Mouse (Mus musculus) embryo, embryonic 9.5 days (tissue): Measurements from ENCODE around the gene Osbpl6.
A peak's percentile ranks its signal among the peaks of the same experiment; 100 is the strongest.

Source experiments
- DNase-seq: peaks from one replicate; pipeline ENCODE4 v3.0.0-alpha.2; 2017; ENCODE audit errors: extremely low spot score

Osbpl6 gene

DNA sequence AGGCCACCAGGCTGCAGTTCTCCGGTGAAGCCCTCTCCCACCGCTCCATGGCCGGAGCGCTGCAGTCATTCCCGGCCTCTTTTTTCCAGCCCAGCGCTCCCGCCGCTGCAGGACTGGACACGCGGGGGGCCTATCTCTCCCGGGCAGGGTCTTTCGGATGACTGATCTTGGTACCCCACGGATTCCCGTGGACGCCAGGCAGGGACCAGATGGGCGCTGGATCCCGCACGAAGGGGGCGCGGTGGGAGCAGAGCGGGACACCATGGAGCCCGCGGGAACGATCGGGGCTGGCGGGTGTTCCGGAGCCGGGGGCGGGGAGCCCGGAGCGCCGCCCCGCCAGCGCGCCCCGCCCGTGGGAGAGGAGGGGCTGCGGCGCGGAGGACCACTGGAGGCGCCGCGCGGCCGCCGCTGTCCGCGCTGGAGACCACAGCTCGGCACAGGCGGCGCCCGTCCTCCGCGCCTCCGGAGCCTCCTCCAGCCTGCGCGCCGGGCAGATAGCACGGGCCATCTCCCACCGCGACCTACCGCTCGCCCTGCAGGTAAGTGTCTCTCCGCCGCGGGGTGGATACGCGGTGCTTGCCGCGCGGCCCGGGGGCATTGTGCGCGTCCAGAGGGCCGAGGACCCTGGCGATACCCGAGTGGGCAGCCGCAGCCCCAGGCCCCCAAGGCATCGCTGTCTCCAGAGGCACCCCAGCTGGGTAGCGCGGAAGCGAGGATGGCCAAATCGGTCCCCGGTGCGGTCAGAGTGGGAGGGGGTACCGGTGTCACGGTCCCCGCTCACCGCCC, at the start of gene Osbpl6:
Osbpl6 (plus strand) TSS at position 358 of the 786 bp plus-strand sequence.
- DNase-seq: peak; percentile 76

DNA sequence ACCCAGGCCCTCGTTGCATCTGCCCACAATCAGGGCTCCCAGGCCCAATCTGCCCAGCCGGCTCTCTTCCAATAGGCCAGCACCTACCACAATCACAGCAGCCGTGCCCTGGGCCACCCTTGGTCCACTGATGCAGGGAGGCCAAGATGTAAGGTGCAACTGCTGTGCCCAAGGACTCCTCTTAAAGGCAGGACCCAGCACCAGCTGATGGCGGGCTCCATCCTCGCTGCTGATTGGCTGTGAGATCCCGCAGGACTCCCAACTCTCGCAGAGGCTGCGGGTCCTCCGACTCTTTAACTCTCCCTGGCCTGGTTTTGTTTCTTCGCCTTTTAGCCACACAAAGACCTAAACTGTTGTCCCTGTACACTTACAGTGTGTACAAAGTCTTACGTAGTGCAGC, 46.1 kb upstream of the Osbpl6 start, which contains the start of gene Cyct:
Cyct (minus strand) TSS at position 225 of the 400 bp plus-strand sequence.
- DNase-seq: no peak

DNA sequence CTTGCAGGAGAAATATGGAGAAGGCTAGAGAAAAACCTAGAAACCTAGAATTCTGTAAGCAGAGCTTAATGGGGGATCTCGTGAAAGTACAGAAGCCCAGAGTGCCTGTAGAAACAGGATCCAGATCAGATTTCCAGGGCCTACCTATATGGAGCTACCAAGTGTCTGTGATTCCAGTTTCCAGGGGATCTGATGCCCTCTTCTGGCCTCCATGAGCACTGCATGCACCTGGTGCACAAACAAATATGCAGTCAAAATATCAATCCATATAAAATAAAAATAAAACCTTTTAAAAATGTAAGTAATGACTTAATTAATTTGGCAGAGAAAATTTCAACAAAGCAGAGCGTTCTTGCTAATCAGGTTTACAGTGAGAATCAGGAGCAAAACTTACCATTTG, 44.2 kb upstream of the Osbpl6 start:
- peak; percentile 15 for DNase-seq

DNA sequence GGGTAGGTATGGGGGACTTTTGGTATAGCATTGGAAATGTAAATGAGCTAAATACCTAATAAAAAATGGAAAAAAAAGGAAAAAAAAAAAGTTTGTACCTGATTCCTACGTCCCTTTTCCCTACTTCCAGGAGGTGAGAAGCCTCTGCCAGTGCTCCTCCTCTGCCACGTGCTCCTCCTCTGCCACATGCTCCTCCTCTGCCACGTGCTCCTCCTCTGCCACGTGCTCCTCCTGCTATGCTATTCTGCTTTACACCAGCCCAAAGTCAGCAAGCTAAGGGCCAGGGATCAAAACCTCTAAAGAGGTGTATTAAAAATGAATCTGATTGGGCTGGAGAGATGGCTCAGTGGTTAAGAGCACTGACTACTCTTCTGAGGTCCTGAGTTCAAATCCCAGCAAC, 40.5 kb upstream of the Osbpl6 start:
- DNase-seq: no peak

DNA sequence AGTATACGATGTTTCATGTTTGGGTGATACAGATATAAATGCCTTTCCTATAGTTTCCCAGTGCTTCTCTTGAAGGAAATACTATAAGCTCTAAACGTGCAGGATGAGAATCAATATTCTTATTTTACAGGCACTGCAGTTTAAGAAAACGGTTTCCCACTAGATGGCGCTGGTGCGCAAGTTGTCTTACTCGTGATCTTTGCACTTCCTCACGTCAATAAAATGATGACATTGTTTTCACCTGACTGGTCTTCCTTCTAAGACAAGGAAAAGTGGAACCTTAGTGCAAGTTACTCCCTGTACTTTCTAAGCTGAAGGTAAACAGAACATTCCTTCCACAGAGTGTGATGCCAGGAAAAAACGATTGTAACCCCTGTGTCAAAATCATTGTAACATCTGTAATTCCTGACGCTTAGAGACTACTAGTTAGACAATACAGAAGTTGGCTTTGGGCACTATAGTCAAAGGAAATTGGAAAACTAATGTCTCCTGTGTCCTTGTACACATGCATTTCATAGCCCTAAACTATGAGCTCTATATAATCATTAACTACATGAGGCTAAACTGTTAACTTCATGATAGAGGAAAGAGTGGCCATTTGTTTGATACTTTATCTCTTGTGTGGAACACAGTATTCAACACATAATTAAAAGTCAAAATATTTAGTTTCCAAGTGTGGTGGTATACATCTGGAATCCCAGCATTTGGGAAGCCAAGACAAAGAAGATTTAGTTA, 39.0 kb upstream of the Osbpl6 start:
- peak; percentile 75 for DNase-seq

DNA sequence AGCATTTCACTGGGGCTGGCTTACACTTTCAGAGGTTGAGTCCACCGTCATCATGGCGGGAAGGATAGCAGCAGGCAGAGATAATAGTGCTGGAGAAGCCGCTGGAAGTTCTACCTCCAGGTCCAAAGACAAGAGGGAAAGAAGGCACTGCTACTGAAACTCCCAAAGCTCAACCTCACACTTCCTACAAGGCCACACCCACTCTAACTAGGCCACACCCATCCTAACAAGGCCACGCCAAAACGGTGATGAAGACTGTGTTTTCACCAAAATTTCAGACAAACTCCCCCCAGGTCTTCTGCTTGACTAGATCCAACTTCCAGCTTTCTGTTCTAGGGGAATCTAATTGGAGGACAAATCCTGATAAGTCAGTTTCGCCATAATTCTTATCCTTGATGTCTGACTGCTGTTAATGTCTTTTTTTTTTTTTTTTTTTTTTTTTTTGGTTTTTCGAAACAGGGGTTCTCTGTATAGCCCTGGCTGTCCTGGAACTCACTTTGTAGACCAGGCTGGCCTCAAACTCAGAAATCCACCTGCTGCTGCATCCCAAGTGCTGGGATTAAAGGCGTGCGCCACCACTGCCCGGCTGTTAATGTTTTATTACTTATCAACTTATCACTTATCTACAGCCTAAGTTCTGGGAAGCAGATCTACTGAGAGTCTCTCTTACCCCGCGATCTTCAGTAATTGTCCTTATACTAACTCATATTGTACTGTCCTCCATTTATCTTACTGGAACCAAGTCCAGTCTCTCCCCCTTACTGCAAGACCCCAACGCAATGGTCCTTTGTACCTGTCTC, 37.2 kb upstream of the Osbpl6 start:
- DNase-seq: no peak

DNA sequence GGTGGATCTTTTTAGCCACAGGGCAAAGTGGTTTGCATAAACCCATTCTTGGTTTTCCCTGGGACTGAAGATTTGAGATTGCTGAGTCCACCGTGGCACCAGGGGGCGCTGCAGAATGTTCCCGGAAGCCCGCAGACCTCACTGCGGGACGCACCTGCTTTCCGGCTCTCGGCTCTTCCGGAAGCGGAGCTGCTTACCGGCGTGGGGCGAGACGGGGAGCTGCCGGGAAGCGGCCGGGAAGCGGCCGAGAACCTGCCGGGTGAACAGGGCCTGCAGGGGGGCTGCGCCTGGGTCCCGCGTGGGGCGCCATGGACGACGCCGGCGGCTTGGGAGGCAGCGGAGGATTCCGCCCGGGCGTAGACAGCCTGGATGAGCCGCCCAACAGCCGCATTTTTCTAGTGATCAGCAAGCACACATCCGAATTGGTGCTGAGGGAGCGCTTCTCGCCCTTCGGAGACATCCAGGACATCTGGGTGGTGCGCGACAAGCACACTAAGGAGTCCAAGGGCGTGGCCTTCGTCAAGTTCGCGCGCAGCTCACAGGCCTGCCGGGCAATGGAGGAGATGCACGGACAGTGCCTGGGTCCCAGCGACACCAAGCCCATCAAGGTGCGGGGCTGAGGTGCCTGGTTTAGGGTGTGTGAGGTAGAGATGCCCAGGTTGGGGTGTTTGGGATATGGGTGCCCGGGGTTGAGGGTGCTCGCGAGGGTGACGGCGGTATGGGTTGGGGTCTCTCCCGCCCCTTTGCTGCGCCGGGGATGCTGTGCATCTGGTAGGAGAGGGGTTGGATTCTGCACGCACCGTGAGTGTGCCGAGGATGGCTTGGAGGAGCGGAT, 36.3 kb upstream of the Osbpl6 start, which contains the start of gene Rbm45:
Rbm45 (plus strand) TSS at position 164 of the 835 bp plus-strand sequence.
- DNase-seq: peak; percentile 86

DNA sequence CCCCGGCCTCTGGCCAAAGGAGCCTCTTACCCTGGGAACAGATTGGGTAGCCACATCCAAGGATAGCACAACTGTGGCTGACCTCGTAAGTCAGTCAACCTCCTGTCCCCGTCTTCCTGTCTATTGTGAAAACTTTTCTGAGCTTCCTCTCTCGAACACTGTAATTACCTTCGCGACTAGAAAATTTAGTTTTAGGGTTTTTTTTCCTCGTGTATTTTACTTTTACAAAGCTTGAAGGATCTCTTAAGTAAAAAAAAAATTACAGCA, 35.7 kb upstream of the Osbpl6 start:
- DNase-seq: no peak

DNA sequence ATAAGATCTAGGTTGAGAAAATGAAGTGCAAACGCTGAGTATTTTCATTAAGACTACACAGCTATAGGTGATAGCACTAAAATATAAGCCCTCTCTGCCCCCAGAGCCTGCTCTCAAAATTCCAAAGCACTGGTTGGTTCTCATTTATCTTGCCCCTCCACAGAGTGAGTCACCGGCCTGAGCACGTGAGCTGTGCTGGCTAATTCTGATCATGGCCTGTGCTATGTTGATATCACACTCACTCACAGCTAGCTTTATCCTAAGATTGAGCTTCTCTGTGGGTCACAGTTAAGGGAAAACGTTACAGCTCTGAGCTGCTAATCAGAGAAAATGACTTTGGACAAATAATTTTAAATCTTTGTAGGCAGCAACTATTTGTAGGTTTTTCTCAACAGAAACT, 34.1 kb upstream of the Osbpl6 start:
- DNase-seq: no peak

DNA sequence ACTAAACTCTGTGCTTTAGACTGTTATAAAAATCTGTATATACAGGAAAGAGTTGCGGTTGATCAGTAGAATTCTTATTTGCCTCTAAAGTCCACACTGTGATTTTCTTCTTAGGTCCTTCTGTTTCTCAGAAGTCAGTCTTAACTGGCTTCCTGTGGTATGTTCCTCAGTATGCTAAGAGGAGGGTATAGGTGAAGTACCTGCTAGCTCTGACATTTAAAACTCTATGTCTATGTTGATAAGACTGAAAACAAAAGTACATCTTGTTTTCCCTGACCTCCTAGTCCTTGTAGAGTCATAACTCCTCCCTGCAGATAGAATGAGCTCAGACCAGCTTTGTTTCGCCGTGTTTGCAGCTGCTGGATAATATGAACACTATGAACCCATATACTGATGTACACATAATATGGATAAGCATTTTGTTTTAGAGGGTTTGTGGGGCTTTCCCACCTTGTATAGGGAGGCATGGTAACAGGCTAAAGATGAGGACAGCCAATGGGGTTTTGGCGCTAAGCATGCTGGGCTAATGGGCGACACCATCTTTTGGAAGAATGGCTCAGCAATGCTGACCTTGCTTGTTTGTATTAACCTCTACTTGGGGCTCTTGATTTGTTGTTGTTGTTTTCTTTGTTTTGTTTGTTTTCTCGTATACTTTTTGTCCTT, 31.6 kb upstream of the Osbpl6 start:
- no peak for DNase-seq

DNA sequence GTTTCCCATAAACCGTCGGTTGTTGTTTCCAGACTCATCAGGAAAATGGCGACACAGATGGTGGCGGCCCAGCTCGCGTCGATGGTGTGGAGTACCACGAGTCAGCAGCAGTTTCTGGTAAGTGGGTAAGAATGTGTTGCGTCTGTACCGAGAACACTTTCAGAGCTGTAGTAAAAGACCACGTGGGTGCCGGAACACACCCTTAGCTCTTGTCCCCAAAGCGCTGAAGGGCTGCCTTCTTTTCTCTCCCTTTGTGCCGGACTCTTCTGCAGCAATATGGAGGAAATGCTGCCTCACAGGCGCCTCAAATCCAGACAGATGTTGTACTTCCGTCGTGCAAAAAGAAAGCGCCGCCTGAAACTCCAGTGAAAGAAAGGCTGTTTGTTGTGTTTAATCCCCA, 27.7 kb upstream of the Osbpl6 start:
- DNase-seq: no peak

DNA sequence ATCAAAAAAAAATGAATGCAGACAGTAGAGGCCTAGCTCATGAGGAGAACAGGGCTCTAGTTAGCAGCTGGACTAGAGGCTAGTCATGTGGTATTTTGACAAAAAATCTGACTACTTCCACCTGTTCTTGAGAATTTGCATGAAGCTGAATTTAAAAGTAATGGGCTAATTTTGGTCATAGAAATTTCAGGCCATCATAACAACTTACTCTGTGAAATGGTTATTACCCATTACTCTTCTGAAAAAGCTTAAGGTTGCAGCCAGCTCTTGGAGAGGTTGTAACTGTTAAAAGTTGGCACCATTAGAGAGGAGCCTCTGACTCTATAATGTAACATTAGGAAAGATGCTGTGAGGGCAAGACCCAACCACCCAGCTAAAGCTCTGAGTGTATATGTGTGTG, 19.8 kb upstream of the Osbpl6 start:
- DNase-seq: no peak

DNA sequence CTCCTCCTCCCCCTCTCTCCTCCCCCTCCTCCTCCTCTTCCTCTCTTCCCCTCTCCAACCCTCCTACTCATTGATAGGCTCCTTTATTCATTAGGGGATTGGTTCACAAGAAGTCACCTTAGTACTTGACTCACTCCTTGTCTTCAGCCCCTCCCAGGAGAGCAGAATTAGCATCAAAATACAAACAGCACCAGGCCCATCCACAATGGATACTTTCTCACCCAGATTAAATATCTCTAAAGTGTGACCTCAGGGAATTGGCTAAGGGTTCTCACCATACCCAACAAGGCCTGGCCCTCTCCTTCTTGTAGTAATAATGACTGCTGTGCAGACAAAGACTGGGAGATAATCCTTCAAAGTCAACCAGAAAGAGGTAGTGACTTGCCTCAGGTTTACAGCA, 6.1 kb upstream of the Osbpl6 start:
- no peak for DNase-seq

DNA sequence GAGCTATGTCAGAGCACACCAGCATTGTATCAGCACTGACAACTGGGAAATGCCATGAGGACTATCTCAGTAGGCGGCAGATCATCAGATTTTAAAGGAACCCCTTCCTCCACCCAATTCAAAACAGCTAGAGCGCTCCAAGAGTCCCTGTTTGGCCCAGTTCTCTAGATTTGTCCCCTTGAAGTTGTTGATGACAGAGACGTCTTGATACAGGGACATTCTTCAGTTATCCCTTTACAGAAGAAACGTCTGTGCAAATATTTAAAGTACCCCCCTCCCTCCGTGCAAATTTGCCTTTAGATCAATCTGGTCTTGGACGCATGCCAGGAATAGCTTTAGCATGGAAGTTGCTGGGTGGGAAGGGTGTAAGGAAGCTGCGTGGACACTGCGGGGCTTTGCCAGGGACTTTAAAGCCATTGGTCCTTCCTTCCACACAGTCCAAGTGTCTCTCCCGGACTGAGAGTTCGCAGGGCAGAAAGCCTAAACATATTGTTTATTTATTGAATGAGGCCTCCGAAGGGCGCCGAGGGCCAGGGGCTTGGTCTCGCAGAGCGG, 635 bp upstream of the Osbpl6 start:
- DNase-seq: no peak

DNA sequence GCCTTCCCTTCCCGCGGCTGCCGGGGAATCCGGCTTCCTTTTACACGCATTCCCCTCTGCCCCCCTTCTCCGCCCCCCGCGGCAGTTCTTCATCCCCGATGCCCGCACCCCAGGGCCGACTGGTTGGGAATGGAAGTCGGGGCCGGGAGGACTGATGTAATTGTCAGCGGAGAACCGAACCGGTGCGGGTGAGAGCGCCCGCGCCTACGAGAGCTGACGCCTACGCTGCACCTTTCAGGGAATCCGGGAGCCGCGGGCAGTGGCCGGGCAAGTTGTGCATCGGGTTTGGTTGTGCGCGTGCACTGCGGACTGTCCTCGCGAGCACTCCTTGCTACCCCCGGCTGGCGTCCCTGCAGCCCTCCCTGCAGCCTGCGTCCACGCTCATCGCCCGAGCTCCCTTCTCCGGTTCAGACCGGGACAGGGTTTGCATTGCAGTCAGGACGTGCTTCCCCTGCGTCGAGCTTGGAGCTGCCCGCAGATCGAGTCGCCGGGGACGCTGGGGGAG, 681 bp downstream of the Osbpl6 start:
- peak; percentile 83 for DNase-seq

DNA sequence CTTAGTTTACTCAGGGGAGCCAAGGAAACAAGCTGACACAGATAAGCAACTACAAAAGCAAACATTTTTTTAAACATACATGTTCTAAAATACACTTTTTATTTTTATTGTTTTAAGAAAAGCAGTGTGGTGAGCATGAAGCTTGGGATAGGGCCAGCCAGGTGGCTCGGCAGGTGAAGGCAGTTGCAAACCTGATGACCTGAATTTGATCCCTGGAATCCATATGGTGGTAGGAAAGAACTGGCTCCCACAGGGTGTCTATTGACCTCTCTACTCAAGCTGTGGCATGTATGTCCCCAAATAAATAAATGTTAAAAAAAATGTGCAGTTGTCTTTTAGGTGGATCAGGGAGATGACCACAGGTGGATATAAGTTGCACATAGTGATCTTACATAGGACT, 3.2 kb downstream of the Osbpl6 start:
- no peak for DNase-seq

DNA sequence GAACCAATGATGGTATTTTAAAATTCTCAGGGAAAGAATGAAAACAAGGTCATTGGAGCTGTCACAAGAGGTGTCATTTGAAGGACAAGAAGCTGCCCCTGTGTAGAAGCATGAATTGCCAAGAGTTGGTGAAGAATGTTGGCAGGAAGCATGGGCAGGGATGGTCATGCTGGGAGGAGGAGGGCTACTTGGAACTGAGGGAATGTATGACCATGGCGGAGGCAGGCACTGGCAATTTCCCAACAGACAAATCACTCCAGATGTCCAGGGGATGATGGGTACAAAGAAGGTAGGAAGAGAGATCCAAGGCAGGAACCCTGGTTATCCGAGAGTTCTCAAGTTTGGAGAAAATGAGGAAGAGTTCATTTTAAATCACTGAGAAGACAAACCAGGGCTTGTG, 3.7 kb downstream of the Osbpl6 start:
- no peak for DNase-seq

DNA sequence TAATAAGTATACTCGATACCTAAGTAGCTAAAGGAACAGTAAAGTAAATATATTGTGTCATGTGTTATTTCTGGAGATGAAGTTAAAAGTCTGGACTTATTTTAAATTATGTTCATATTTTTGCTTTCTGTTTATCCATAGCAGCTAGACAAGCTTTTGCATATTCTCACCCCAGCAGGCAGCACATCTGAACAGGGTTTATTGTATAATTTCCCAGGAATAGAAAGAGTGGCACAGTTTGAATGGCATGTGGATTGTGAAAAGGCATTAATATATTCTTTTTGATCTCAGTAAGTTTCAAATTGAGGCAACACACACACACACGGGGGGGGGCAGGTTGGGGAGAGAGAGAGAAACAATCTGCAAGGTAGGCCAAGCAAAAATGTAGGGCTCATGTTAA, 6.6 kb downstream of the Osbpl6 start:
- DNase-seq: no peak

DNA sequence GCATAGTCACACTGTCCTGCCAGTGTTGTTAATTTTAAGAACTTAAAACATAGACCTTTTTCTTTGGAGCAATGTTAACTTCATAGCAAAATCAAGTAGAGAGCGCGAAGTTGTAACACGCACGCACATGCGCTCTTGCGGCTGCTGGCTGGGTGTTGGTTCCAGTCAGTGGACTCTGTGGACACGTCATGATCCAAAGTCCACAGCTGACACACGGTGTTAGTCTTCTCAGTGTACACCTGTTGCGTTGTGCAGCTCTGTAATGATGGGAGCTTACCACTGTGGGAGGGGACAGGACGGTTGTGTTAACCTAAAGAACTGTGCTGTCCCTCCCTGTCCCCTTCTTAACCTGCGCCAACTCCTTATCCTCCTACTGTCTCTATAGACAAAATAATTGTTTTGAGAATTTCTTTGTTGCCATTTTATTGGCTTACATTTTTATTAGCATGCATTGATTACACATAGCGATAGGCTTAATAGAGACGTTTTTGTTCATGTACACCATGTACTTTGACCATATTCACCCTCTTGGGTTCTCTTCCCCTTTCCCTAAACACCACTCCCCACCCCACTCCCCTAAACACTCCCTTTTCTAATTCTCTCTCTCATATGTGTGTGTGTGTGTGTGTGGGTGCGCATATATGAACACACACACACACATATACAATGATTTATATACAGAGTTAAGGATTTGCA, 11.3 kb downstream of the Osbpl6 start:
- DNase-seq: no peak

DNA sequence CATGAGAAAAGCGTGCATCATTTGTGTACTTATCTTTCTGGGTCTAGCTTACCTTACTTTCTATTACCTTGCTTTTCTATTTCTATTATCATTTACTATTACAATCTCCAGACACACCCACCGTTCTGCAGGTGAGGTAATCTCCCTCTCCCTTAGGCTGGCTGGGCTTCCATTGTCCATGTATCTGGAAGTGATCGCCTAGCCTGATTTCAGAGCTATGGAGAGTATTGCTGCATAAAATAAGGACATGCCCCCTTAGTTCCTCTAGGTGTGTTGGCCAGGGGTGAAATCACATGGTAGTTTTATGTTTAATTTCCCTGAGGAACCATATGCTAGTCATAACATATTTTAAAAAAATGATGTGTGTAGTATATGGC, 11.8 kb downstream of the Osbpl6 start:
- DNase-seq: no peak
